Mouse (Mus musculus) left cerebral cortex, postnatal 25 days (tissue): ENCODE results near the gene Gm20671. TPM values are rescaled to one million over a fixed set of nuclear protein-coding genes. Genes with fewer than 3 reads are reported as not detected.
"Not testable (repeated sequence)": the region's sequence is repeated elsewhere in the genome, so short reads cannot be mapped to it uniquely, and the experiment has no call there.

Source experiments
- DNase-seq, 2 experiments: peaks; one replicate each; pipeline ENCODE4 v3.0.0; 2022; ENCODE audit warnings: low spot score in 2 of 2, mixed read lengths in 1 of 2
- intact Hi-C: fragments of 180-260 bp; cut with DNase I; formaldehyde crosslinking; loops from one replicate; pipeline ENCODE4 v1.15.1; 2025
- total RNA-seq, 2 experiments: library from RNA; stranded (reverse); gene quantifications; 2 replicates each; pipeline ENCODE4 v1.2.3; 2021

The Gm20671 gene
- total RNA-seq, result not detected

DNA sequence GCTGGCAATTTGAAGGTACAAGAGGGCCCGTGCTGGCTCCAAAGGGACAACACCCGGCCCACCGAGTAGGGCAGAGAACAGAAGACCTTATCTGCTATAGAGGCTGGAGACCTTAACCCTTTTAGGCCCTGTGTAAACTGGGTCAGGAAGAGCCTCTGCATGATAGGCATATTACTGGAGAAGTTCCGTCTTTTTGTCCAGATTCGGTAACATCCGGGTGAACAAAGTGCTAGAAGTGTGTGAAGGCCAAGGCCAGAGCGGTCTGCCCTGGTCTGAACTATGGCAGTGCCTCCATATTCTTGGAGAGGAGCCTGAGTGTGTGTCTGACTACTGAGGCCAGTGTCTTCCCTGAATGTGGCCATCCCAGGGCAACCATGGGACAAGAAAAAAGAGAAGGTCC lies at the start of gene Gm20671:
Gm20671 (minus strand) TSS at position 101 of the 400 bp plus-strand sequence.
- intact Hi-C loops, result no loop called here
- DNase-seq, result no peak

GRCm38 (mm10) chr5:32872346-32872745 lies 45.4 kb upstream of the Gm20671 start:
- no peak for DNase-seq
- intact Hi-C loops, result no loop called here

- intact Hi-C loops, result no loop called here
- DNase-seq, result no peak
Measured at GRCm38 (mm10) chr5:32869389-32870024, 42.6 kb upstream of the Gm20671 start.

DNA sequence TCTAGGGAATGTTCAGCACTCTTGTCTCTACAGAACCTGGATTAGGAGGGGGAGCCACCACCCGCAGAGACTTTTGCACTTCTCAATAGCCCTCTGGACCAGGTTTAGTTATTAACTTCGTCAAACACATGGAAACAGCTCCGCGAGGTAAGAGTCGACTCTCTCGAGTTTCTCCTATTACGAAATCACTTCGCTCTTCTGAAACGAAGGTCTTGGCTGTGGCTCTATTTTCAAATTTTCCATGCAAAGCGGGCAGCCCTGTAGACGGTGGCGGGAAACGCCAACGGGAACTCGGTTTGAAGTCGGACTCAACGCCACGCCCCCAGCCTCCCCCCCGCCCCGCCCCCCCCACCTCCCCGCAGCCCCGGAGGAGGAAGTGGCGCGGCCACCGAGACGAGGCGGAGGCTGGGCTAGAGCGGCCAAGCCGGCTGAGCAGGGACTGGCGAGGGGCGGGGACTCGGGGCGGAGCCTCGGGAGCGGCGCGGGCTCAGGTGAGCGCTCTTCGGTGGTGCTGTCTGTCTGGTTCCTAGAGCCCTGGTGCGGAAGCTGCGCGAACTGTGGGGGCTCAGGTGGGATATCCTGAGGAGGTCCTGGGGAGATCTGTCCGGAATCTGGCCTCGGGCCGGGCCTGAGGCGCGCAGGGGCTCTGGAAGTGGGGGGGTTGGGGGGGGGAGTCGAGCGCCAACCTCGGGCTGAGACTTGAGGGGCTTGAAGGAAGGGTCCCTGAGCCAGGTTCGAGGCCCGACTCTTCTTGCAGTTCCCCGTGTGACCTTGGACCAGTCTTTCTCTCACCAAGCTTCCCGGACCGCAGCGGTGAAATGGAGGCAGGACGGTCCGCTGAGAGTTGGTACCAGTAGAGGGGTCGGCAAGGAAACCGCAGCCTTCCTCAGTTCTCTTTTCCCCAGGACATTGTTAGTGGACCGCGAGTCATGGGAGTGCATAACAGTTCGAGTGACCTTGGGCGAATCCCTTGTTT lies 36.6 kb upstream of the Gm20671 start, which contains the start of gene Depdc5:
Depdc5 (plus strand) TSS at position 449 of the 976 bp plus-strand sequence.
- intact Hi-C loops, result loop anchor here (5.0 kb wide), 1 partner anchor 169 kb away; no protein-coding TSS in a partner anchor

GRCm38 (mm10) chr5:32862469-32863132 lies 35.7 kb upstream of the Gm20671 start:
- no peak for DNase-seq
- intact Hi-C loops, result loop anchor here (5.0 kb wide), 1 partner anchor 170 kb away; no protein-coding TSS in a partner anchor

More for the DNA sequence above, 36.6 kb upstream of the Gm20671 start, which contains the start of gene Depdc5:
- DNase-seq, result peak; percentile 89 to 91

- intact Hi-C loops, result loop anchor here (5.0 kb wide), 1 partner anchor 171 kb away; no protein-coding TSS in a partner anchor
- no peak for DNase-seq
Measured at GRCm38 (mm10) chr5:32861082-32861481, 34.2 kb upstream of the Gm20671 start.

GRCm38 (mm10) chr5:32857781-32858220 lies 30.9 kb upstream of the Gm20671 start:
- DNase-seq, result peak; percentile 56 to 73
- intact Hi-C loops, result no loop called here

- not testable (repeated sequence) for DNase-seq
- intact Hi-C loops, result loop anchor here (2.0 kb wide), 1 partner anchor 140 kb away; no protein-coding TSS in a partner anchor
Measured at GRCm38 (mm10) chr5:32855274-32855673, 28.4 kb upstream of the Gm20671 start.

DNA sequence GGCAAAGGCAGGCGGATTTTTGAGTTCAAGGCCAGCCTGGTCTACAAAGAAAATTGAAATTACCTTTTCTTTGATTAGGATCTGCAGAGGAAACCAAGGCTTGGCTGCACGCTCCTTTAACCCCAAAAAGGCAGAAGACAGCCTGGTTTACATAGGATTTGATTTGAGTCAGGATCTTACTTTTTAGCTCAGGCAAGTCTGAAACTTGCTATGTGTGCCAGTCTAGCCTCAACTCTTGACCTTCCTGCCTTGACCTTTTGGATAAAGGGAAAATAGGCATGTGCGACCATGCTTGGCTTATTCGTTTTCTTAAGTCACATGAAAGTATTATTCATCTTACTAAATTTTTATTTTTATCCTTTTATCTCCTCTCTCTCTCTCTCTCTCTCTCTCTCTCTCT lies 27.9 kb upstream of the Gm20671 start:
- no peak for DNase-seq
- intact Hi-C loops, result loop anchor here (2.0 to 5.0 kb wide), 2 partner anchors 68 to 140 kb away; partner anchors contain the start of gene Pisd

DNA sequence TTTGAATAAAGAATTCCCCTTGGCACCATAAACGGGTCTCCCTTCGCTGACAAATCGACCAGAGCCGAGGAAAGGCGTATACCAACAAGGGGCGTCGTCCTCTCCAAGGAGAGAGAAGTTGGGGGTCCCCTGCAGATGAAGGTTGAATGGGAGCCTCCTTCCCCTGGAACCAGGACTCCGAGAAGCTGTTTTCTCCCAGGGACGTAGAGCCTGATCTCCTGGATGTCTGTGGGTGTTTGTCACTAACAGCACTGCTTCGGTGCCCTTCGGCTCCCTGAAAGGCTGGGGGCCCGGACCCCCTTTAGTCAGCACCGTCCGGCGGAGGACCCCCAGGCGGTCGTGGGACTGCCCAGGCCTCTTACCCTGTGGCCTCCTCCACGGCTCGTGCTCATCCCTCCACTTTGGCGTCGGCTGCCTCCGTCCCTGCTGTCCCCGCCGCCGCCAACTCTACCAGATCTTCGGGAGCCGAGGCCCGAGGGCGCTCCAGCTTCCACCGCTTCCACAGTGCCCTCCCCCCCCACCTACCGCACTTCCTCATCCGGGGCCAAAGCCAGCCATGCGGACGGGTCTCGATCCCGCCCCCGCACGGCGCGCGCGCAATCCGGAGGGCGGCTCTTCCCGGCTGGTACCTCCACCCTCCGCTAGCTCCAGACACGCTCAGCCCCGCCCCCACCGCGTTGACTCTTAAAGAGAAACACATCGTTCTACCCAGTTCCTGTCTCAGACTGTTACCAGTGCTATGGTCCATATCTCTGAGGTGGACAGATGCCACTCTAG lies 27.0 kb upstream of the Gm20671 start, which contains the start of gene Prr14l:
Prr14l (minus strand) TSS at position 526 of the 777 bp plus-strand sequence.
- DNase-seq, result peak; percentile 99
- intact Hi-C loops, result loop anchor here (2.0 to 5.0 kb wide), 2 partner anchors 67 to 139 kb away; partner anchors contain the start of gene Pisd

DNA sequence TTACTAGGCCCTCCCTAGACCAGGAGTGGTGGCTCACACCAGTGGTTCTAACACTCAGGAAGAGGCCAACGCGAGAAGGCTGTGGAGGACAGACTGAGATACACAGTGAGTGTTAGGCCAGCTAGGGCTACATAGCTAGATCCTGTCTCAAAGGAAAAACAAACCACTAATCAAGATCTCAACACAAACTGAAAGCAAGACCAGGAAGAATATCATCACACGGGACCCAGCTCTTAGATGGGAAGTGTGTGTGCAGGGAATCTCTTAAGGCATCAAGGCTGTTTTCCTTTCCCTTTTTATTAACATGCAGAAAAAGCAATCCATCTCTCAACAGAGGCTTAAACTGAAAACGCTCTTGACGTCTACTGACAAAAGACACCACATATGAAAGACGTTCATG lies 25.1 kb upstream of the Gm20671 start:
- intact Hi-C loops, result loop anchor here (5.0 kb wide), 1 partner anchor 65 kb away; the partner anchor contains the start of gene Pisd
- no peak for DNase-seq

DNA sequence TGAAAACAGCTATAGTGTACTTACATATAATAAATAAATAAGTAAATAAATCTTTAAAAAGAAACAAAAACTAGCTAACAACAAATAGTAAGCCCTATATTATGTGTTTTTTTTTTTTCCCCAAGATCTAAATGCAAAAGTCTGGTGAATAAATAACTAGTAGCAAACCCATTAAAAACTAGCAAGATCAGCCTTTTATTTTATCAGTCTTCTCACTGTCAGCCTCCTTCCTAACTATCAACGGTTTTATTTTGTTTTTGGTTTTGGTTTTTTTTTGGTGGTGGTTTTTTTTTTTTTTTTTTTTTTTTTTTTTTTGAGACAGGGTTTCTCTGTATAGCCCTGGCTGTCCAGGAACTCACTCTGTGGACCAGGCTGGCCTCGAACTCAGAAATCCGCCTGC lies 22.7 kb upstream of the Gm20671 start:
- DNase-seq, intact Hi-C loops: not testable (repeated sequence)

DNA sequence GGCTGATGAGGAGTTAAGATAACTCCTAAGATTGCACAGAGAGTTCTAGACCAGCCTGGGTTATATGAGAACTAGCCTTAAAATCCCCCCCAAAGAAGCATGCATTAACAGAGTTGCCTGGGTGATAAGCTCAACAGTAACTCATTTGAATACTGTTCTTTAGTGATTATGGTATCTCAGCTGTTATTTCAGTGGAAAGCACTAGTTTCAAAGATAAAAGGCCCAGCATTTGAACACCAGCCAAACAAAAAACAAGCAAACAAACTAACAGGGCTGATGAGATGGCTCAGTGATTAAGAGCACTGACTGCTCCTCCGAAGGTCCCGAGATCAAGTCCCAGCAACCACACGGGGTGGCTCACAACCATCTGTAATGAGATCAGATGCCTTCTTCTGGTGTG lies 22.3 kb upstream of the Gm20671 start:
- intact Hi-C loops, result no loop called here
- no peak for DNase-seq

- intact Hi-C loops, result no loop called here
Measured at GRCm38 (mm10) chr5:32840029-32840428, 13.1 kb upstream of the Gm20671 start.

DNA sequence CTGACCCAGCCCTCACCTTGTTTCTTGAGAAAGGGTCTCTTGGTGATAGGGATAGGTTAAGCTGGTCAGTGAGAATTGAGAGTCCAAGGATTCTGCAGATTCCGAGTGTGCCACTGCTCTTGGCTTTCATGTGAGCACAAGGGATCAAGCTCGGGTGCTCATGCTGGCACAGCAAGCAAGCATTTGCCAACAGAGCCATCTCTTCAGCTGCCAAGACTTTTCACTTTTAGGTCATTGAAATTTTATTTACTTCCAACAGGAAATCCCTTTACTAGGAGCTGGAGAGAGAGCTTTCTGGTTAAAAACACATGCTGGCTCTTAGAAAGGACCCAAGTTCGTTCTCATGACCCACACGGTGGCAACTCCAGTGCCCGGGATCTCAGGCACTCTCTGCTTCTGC lies 10.1 kb upstream of the Gm20671 start:
- intact Hi-C loops, result no loop called here
- DNase-seq, result no peak

More at GRCm38 (mm10) chr5:32840029-32840428, 13.1 kb upstream of the Gm20671 start:
- DNase-seq, result no peak

DNA sequence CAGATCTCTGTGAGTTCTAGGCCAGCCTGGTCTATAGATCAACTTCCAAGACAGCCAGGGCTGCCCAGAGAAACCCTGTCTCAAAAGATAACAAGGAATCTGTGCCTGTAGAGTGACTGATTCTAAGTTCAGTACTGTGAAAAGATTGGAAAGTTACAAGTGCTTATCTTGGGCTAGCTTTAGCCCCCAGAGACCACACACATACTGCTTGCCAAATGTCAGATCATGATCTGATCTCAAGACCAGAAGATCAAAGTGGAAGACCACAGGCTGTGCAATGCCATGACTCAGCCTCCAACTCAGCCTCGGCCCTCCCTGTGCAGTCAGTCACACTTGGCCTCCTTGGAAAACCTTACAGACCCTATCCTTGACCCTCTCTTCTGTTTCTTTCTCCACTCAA lies 7.6 kb upstream of the Gm20671 start:
- intact Hi-C loops, result no loop called here
- DNase-seq, result no peak

- intact Hi-C loops, result no loop called here
- DNase-seq, result no peak
Measured at GRCm38 (mm10) chr5:32830054-32830453, 3.1 kb upstream of the Gm20671 start.

DNA sequence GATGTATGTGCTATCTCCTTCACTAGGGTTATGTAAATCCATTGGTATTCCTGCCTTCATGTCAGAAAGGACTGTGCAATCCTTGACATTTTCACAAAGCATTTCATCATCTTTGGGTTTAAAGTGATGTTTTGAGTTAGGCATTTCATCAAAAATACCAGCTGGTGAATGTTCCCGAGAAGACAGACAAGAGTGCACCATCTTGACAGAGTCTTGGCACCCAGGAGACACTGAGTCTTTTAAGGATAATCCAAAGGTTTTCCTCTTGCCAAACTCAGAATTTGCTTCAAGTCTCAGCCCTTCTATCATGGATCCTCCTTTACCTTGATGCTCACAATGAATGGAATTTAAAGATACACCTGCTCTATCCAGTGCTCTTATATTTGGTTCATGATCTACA lies 1.9 kb upstream of the Gm20671 start:
- intact Hi-C loops, result not testable (repeated sequence)
- peak in 1 of 2 experiments; percentile 8 for DNase-seq
